Mouse (Mus musculus): ENCODE data around the gene Car4.

DNA sequence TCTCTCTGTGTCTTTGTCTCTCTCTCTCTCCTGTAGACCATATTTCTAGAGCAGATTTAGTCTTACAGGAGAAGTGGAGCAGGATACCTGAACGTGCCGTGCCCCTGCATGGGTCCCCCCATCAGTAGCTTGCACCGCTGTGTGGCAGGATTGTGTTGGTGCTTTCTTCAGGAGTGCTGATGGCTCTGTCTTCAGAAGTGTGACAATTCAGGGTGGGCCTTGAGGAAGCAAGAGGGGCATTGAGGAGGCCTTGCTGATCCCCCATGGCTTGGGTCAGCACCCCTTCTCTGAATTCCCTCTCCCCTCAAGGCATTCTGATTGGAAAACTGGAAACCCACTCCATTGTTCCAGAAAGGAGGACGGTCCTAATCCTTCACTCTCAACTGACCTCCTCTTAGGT lies 4.0 kb downstream of the Car4 start:
- no peak for TF ChIP-seq POLR2A (IDR thresholded peaks at IDR 0.05; ENCODE audit: borderline replicate concordance, insufficient read depth, low read length)
- no peak for TF ChIP-seq CTCF (IDR thresholded peaks at IDR 0.05; ENCODE audit: borderline replicate concordance, insufficient read depth, low read depth, low read length)
